Mouse (Mus musculus) E14TG2a.4 (cell line): ENCODE data around the gene Znhit2.

Source experiments
- CTCF ChIP-seq: conservative IDR thresholded peaks from 2 replicates; pipeline ENCODE4 v1.5.1; 2014; ENCODE audit warnings: low read length
- NANOG ChIP-seq: IDR thresholded peaks from 2 replicates; pipeline ENCODE4 v1.6.1; 2014; ENCODE audit warnings: borderline replicate concordance, low read length, mixed read lengths

DNA sequence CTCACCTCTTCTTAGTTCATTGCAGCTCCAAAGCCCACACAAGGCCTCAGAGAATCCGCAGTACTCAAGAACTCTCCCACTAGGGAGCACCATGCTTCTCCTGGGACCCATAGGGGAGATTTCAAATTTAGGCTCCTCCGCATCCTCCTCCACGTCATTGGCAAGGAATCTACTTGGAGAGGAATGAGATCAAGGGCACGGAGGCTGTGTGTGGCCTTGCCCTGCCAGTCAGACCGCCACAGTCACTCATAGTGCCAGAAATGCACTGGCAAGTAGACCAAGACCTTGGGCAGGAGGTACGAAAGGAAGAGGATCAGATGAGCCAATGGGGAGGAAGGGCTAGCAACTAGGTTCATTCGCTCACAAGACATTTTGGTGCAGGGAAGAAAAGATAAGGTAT, 37.1 kb upstream of the Znhit2 start:
- TF ChIP-seq CTCF (no peak), NANOG (no peak)
